Mouse (Mus musculus) lung, embryonic 16.5 days (tissue): ENCODE data around the gene Fmnl2. TPM values are rescaled to one million over a fixed set of nuclear protein-coding genes. Genes with fewer than 3 reads are reported as not detected.

ENCODE experiments used
- ATAC-seq: fragments of 200-750 bp; cut with Nextera tagmentation; 2 replicates; pipeline ENCODE4 v1.8.0; 2017; ENCODE audit warnings: low read depth, mild to moderate bottlenecking, moderate library complexity
- H3K27ac ChIP-seq: fragments of 300-500 bp; sonication (generic); 2 replicates; pipeline ENCODE4 v1.5.1; 2014; ENCODE audit warnings: mild to moderate bottlenecking, control low read depth, low read length
- H3K27me3 ChIP-seq: fragments of 300-500 bp; sonication (generic); 2 replicates; pipeline ENCODE4 v1.6.1; 2014; ENCODE audit warnings: low read depth, low read length, mixed read lengths; ENCODE audit not compliant: control insufficient read depth, insufficient read depth
- H3K36me3 ChIP-seq: fragments of 300-500 bp; sonication (generic); 2 replicates; pipeline ENCODE4 v1.6.1; 2014; ENCODE audit warnings: low read length; ENCODE audit not compliant: control insufficient read depth, insufficient read depth
- H3K4me1 ChIP-seq: fragments of 300-500 bp; sonication (generic); replicated peaks from 2 replicates; pipeline ENCODE4 v1.6.1; 2014; ENCODE audit warnings: low read length, mixed read lengths; ENCODE audit not compliant: control insufficient read depth, insufficient read depth
- H3K4me2 ChIP-seq: fragments of 300-500 bp; sonication (generic); 2 replicates; pipeline ENCODE4 v1.6.1; 2014; ENCODE audit warnings: low read depth, low read length, control low read depth
- H3K4me3 ChIP-seq: fragments of 300-500 bp; sonication (generic); 2 replicates; pipeline ENCODE4 v1.5.1; 2014; ENCODE audit warnings: mild to moderate bottlenecking, low read length, control low read depth
- H3K9ac ChIP-seq: fragments of 300-500 bp; sonication (generic); 2 replicates; pipeline ENCODE4 v1.6.1; 2014; ENCODE audit warnings: low read length, control low read depth
- H3K9me3 ChIP-seq: fragments of 300-500 bp; sonication (generic); 2 replicates; pipeline ENCODE4 v1.6.1; 2016; ENCODE audit warnings: low read length; ENCODE audit not compliant: control insufficient read depth
- WGBS: fragments of 180-500 bp; shearing (Covaris S2); extraction: QIAGEN DNeasy Blood & Tissue Kit; methylation state at CpG from one replicate; pipeline ENCODE4 v1.1.7; 2014; 5-methylcytosine and 5-hydroxymethylcytosine counted together
- polyA plus RNA-seq: library from polyadenylated mRNA; unstranded; fragments of >200 nt; fragmentation: Nextera tagmentation; extraction: Ambion mirVana; gene quantifications from 2 replicates; pipeline ENCODE4 v1.2.1, GENCODE M21; 2015

Fmnl2 gene
- polyA plus RNA-seq, 1 experiment from 2014 or later, result 2.4 TPM

DNA sequence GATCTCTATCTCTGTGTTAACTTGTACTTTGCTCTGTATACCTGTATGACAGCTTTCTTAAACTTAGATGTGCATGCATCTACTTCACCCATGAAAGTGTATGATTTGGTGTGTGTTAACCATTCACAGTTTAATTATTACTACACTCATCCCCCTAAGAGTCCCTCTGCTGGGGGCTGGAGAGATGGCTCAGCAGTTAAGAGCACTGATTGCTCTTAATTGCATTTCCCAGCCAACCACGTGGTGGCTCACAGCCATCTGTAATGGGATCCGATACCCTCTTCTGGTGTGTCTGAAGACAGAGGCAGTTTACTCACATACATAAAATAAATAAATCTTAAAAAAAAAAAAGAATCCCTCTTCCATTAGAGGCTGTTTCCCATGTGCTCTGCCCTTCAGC lies 242.4 kb downstream of the Fmnl2 start:
- ATAC-seq, result no peak
- 51% methylated on average over 2 of the region's 2 CpGs for WGBS

DNA sequence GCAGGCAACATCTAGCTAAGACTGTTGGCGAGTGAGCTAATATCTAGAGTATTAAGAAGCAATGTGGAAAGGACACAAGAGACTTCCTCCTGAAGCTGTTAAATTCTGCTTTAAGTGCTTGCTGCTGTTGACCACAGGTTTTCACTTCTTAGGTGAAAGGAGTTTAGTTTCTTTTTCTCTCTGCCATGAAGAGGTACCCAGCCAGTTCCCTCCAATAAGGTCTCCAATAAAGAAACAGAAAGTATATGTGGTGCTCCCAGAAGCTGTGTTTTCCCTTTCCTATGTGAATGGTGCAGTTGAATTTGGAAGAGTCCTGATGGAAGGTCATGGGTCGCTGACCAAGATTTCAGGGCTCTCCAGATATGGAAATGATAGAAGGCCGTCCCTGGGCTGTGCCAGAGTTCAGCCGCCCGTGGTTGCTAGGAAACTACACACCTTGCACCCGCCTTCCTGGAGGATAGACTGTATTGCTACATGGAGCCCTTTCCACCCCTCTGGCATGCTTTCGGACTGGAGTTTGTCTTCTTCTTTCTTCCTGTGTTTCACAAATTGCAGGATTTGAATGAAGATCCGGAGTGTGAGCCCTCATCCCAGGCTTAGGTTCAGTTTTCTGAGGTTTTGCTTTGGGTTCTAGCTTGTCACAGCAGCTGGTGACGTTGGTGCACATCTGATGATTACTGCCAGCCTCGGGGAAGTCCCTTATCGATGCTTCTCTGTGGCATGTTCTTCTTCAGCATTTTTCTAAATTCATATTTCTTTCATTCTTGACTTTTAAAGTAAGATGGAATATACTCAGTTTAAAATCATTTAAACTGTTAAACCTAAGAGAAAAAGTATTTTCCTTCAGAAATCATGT lies 244.5 kb downstream of the Fmnl2 start:
- no peak for ATAC-seq
- Histone ChIP-seq H3K36me3 (no peaks in the 10 kb centered on the region), H3K9me3 (no peaks in the 10 kb centered on the region), H3K27ac (no peak overlapping the region), H3K4me2 (no peak overlapping the region), H3K27me3 (no peaks in the 10 kb centered on the region), H3K9ac (no peak overlapping the region), H3K4me1 (no peaks in the 10 kb centered on the region), H3K4me3 (no peak overlapping the region)
- 79% methylated on average over 11 of the region's 11 CpGs for WGBS

More for the DNA sequence above, 242.4 kb downstream of the Fmnl2 start:
- Histone ChIP-seq H3K27ac (no peak overlapping the region), H3K4me2 (no peak overlapping the region), H3K4me1 (no peaks in the 10 kb centered on the region), H3K4me3 (no peak overlapping the region), H3K27me3 (no peaks in the 10 kb centered on the region), H3K9me3 (no peaks in the 10 kb centered on the region), H3K9ac (no peak overlapping the region), H3K36me3 (no peaks in the 10 kb centered on the region)

DNA sequence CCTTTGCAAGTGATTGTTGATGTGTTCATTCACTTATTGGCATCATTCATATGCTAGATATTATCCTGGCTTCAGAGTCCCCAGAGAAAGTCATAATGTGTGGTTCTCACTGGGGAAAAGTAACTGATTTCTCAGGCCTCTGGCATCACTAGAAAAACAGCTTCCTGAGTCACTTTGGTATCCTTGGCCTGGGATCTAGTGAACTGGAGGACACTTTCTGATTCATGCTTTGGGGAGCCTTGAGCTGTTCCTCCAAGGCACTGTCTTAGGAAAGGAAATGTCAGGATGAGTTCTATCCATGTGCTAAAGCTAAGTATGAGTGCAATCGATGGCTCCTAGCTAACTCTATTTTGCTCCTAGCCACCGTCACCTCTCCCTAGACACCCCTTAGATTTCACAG lies 245.2 kb downstream of the Fmnl2 start:
- 90% methylated on average over 2 of the region's 2 CpGs for WGBS
- Histone ChIP-seq H3K4me1 (no peaks in the 10 kb centered on the region), H3K9me3 (no peaks in the 10 kb centered on the region), H3K27ac (no peak overlapping the region), H3K9ac (no peak overlapping the region), H3K36me3 (no peaks in the 10 kb centered on the region), H3K4me2 (no peak overlapping the region), H3K4me3 (no peak overlapping the region), H3K27me3 (no peaks in the 10 kb centered on the region)
- no peak for ATAC-seq

DNA sequence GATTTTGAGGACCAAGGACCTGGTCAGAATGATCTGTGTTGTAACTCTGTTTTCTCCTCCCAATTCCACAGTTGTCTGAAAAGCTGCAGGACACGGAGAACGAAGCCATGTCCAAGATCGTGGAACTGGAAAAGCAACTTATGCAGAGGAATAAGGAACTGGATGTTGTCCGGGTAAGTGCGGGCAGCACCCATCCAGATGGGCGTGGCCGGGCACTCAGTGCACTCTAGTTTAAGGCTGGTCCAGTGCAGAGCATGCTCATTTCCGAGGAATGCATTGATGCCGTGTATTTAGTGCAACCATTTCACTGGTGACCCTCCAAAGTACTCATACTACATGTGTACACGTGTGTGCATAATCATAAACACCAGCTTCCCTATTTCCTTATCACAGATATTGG lies 247.7 kb downstream of the Fmnl2 start:
- Histone ChIP-seq H3K9ac (no peak overlapping the region), H3K27ac (no peak overlapping the region), H3K36me3 (no peaks in the 10 kb centered on the region), H3K27me3 (no peaks in the 10 kb centered on the region), H3K9me3 (no peaks in the 10 kb centered on the region), H3K4me3 (no peak overlapping the region), H3K4me1 (no peaks in the 10 kb centered on the region), H3K4me2 (no peak overlapping the region)
- ATAC-seq, result peak; percentile 34; the same call in 1 of the 2 replicates
- 81% methylated on average over 10 of the region's 10 CpGs for WGBS

DNA sequence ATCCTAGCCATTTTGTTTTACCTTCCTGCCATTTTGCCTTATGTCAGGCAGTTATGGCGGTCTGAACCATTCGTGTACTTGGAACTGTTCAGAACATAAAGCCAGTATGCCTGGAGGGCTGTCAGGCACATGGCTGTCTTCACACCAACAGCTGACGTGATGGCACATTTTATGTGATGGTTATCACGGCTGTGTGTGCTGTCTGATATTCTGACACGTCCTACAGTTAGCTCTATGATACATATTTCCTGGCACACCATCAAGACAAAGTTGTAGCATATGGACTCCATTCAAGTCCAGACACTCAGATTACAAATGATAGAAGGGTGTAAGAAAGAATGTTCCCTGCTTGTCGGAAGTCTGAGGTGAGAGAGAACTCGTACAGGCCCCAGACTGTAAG lies 248.4 kb downstream of the Fmnl2 start:
- H3K36me3 ChIP-seq, result no peaks in the 10 kb centered on the region
- peak; percentile 86 for ATAC-seq
- H3K4me2 ChIP-seq, result no peak overlapping the region
- 52% methylated on average over 7 of the region's 7 CpGs for WGBS
- no peaks in the 10 kb centered on the region for H3K27me3 ChIP-seq
- H3K9ac ChIP-seq, result no peak overlapping the region
- H3K9me3 ChIP-seq, result no peaks in the 10 kb centered on the region
- no peaks in the 10 kb centered on the region for H3K4me1 ChIP-seq
- H3K27ac ChIP-seq, result no peak overlapping the region
- no peak overlapping the region for H3K4me3 ChIP-seq

DNA sequence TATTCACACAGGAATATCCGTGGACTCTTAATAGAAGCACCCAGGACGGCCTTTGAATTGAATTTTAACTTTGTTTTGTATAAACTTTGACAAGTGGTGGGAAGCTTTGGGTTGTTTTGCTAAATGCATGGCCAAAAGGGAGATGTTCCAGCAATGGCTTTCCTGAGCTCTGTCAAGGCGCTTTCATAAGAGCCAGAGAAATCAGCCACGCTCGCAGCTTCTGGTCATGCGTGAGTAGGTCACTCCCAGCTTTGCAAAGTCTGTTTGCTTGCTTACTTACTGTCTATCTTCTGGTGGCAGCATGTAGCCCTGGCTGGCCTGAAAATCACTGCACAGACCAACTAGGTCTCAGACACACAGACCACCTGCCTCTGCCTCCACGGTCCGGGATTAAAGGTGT lies 248.8 kb downstream of the Fmnl2 start:
- Histone ChIP-seq H3K9me3 (no peaks in the 10 kb centered on the region), H3K4me1 (no peaks in the 10 kb centered on the region), H3K27ac (no peak overlapping the region), H3K4me2 (no peak overlapping the region), H3K9ac (no peak overlapping the region), H3K27me3 (no peaks in the 10 kb centered on the region), H3K36me3 (no peaks in the 10 kb centered on the region), H3K4me3 (no peak overlapping the region)
- ATAC-seq, result peak; percentile 59; the same call in 1 of the 2 replicates
- WGBS, result 72% methylated on average over 8 of the region's 8 CpGs

DNA sequence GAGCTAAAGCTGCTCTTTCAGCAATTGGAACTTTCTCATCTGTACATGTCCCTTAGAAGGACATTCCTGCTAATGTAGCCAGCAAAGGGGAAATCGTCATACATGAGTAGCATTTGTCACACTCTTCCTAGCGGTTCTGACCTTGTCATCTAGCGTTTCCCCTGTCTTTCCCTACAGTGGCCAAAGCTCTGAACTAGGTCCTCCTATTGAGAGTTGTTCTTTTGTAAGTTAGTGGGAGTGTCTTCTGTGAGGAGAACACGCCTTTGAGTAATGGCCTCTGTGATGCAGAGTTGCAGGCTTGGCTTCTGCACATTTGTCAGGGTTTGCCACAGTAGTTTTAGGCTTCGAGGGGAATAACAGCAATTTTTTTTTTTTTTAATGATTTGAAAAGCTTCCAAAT lies 250.9 kb downstream of the Fmnl2 start:
- ATAC-seq, result no peak
- H3K27ac ChIP-seq, result no peak overlapping the region
- no peaks in the 10 kb centered on the region for H3K36me3 ChIP-seq
- H3K27me3 ChIP-seq, result no peaks in the 10 kb centered on the region
- H3K4me2 ChIP-seq, result no peak overlapping the region
- H3K4me1 ChIP-seq, result no peaks in the 10 kb centered on the region
- H3K9ac ChIP-seq, result no peak overlapping the region
- no peak overlapping the region for H3K4me3 ChIP-seq
- H3K9me3 ChIP-seq, result no peaks in the 10 kb centered on the region
- WGBS, result 74% methylated on average over 5 of the region's 5 CpGs

DNA sequence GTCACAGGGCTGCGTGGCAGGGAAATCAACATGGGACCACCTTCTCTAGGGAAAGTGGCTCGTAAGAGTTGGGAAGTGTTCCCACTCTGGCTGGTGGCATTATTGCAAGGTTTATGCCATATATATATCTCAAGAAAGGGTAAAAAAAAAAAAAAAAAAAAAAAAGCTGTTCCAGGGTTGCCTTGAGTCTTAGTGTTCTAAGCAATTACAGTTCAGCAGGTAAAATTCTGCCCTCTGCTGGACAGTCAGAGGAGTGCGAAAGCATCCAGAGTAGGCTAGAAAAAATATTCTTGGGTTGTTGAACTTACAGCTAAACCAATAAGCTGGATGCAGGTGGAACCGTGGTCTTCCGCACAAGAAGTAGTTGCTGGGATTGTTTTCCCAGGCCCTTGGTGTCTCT lies 264.1 kb downstream of the Fmnl2 start:
- 61% methylated on average over 5 of the region's 5 CpGs for WGBS

DNA sequence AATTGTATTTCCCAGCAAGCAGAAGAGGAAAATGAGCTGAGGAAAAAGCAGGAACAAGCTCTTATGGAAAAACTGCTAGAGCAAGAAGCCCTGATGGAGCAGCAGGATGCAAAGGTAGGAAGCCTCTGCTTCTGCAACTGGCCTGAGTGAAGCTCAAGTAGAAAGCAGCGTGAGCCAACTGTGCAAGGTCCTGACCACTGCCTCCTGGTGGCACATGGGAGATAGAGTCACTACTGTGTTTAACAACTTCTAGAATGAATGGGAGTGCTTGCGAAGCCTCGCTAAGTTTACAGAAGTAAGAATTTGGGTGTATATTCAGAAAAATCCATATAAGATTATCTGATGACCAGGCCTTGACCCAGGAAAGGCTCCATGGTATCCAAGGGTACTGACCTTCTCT lies 268.3 kb downstream of the Fmnl2 start:
- H3K4me3 ChIP-seq, result no peak overlapping the region
- no peak for ATAC-seq
- H3K9ac ChIP-seq, result no peak overlapping the region
- H3K36me3 ChIP-seq, result no peaks in the 10 kb centered on the region; the same call in 1 of the 2 replicates
- H3K4me1 ChIP-seq, result no peaks in the 10 kb centered on the region
- no peaks in the 10 kb centered on the region for H3K27me3 ChIP-seq
- WGBS, result 80% methylated on average over 3 of the region's 3 CpGs
- no peak overlapping the region for H3K27ac ChIP-seq
- no peak overlapping the region for H3K4me2 ChIP-seq
- H3K9me3 ChIP-seq, result no peaks in the 10 kb centered on the region

More for the DNA sequence above, 264.1 kb downstream of the Fmnl2 start:
- no peaks in the 10 kb centered on the region for H3K27me3 ChIP-seq
- H3K27ac ChIP-seq, result no peak overlapping the region
- ATAC-seq, result no peak
- H3K4me2 ChIP-seq, result no peak overlapping the region
- peaks cover 4% of the 10 kb centered on the region for H3K36me3 ChIP-seq
- H3K4me3 ChIP-seq, result no peak overlapping the region
- no peaks in the 10 kb centered on the region for H3K9me3 ChIP-seq
- H3K4me1 ChIP-seq, result no peaks in the 10 kb centered on the region
- H3K9ac ChIP-seq, result no peak overlapping the region
